Mouse (Mus musculus): ENCODE measurements around the gene Sh2d3c.

Gene Sh2d3c

GRCm38 (mm10) chr2:32720681-32721229 is at the start of gene Sh2d3c:
Gene Sh2d3c (plus strand): TSS chr2:32721055.
- peak; percentile 80 for DNase-seq

- no peak for DNase-seq
Measured at GRCm38 (mm10) chr2:32671147-32671546, 49.7 kb upstream of the Sh2d3c start.

- no peak for DNase-seq
Measured at GRCm38 (mm10) chr2:32671907-32672595, 48.8 kb upstream of the Sh2d3c start.

GRCm38 (mm10) chr2:32673176-32673917 is 47.5 kb upstream of the Sh2d3c start:
- peak; percentile 54 for DNase-seq

- no peak for DNase-seq
Measured at GRCm38 (mm10) chr2:32676821-32677220, 44.0 kb upstream of the Sh2d3c start.

- DNase-seq, result no peak
Measured at GRCm38 (mm10) chr2:32677683-32678082, 43.2 kb upstream of the Sh2d3c start.

GRCm38 (mm10) chr2:32680051-32680451 is 40.8 kb upstream of the Sh2d3c start:
- peak; percentile 56 for DNase-seq

GRCm38 (mm10) chr2:32680961-32681650 is 39.7 kb upstream of the Sh2d3c start:
- no peak for DNase-seq

- no peak for DNase-seq
Measured at GRCm38 (mm10) chr2:32681754-32682153, 39.1 kb upstream of the Sh2d3c start.

- no peak for DNase-seq
Measured at GRCm38 (mm10) chr2:32682721-32683417, 38.0 kb upstream of the Sh2d3c start.

GRCm38 (mm10) chr2:32683701-32684100 is 37.2 kb upstream of the Sh2d3c start:
- DNase-seq, result no peak

GRCm38 (mm10) chr2:32684681-32685428 is 36.0 kb upstream of the Sh2d3c start:
- no peak for DNase-seq

GRCm38 (mm10) chr2:32685807-32686206 is 35.0 kb upstream of the Sh2d3c start:
- DNase-seq, result no peak

GRCm38 (mm10) chr2:32686640-32687039 is 34.2 kb upstream of the Sh2d3c start:
- DNase-seq, result no peak

- DNase-seq, result no peak
Measured at GRCm38 (mm10) chr2:32687562-32687961, 33.3 kb upstream of the Sh2d3c start.

GRCm38 (mm10) chr2:32689420-32689819 is 31.4 kb upstream of the Sh2d3c start:
- DNase-seq, result peak; percentile 93

GRCm38 (mm10) chr2:32691041-32691440 is 29.8 kb upstream of the Sh2d3c start:
- no peak for DNase-seq

- no peak for DNase-seq
Measured at GRCm38 (mm10) chr2:32692496-32692895, 28.4 kb upstream of the Sh2d3c start.

- peak; percentile 65 for DNase-seq
Measured at GRCm38 (mm10) chr2:32693282-32693681, 27.6 kb upstream of the Sh2d3c start.

- peak; percentile 97 for DNase-seq
Measured at GRCm38 (mm10) chr2:32693823-32694411, 26.9 kb upstream of the Sh2d3c start.

- no peak for DNase-seq
Measured at GRCm38 (mm10) chr2:32694691-32695090, 26.2 kb upstream of the Sh2d3c start.

GRCm38 (mm10) chr2:32699680-32700079 is 21.2 kb upstream of the Sh2d3c start:
- DNase-seq, result no peak

Data from kidney, postnatal 14 days (tissue).